Mouse (Mus musculus) midbrain, embryonic 11.5 days (tissue): ENCODE data around the gene Stkld1. TPM values are rescaled to one million over a fixed set of nuclear protein-coding genes. Genes with fewer than 3 reads are reported as not detected.

ENCODE experiments used
- ATAC-seq: fragments of 200-750 bp; cut with Nextera tagmentation; 2 replicates; pipeline ENCODE4 v1.8.0; 2017; ENCODE audit warnings: moderate TSS enrichment, moderate library complexity; ENCODE audit not compliant: low FRiP score
- DNase-seq: peaks from one replicate; pipeline ENCODE4 v3.0.0; 2015; ENCODE audit warnings: low spot score; ENCODE audit errors: missing footprints
- H3K27ac ChIP-seq: fragments of 300-500 bp; sonication (generic); 2 replicates; pipeline ENCODE4 v1.5.1; 2014; ENCODE audit warnings: low read depth, low read length
- H3K27me3 ChIP-seq: fragments of 300-500 bp; sonication (generic); 2 replicates; pipeline ENCODE4 v1.6.1; 2014; ENCODE audit warnings: mild to moderate bottlenecking, low read length, moderate library complexity, mixed read lengths; ENCODE audit not compliant: control insufficient read depth, insufficient read depth
- H3K36me3 ChIP-seq: fragments of 300-500 bp; sonication (generic); 2 replicates; pipeline ENCODE4 v1.6.1; 2014; ENCODE audit warnings: mild to moderate bottlenecking, low read length, moderate library complexity, mixed read lengths; ENCODE audit not compliant: control insufficient read depth, insufficient read depth
- H3K4me1 ChIP-seq: fragments of 300-500 bp; sonication (generic); 2 replicates; pipeline ENCODE4 v1.6.1; 2014; ENCODE audit warnings: low read length; ENCODE audit not compliant: control insufficient read depth, insufficient read depth
- H3K4me2 ChIP-seq: fragments of 300-500 bp; sonication (generic); 2 replicates; pipeline ENCODE4 v1.6.1; 2014; ENCODE audit warnings: mild to moderate bottlenecking, moderate library complexity
- H3K4me3 ChIP-seq: fragments of 300-500 bp; sonication (generic); 2 replicates; pipeline ENCODE4 v1.5.1; 2014; ENCODE audit warnings: low read depth, low read length
- H3K9ac ChIP-seq: fragments of 300-500 bp; sonication (generic); 2 replicates; pipeline ENCODE4 v1.6.1; 2014; ENCODE audit warnings: low read length
- H3K9me3 ChIP-seq: fragments of 300-500 bp; sonication (generic); 2 replicates; pipeline ENCODE4 v1.6.1; 2016; ENCODE audit warnings: low read length; ENCODE audit not compliant: control insufficient read depth
- WGBS: fragments of 180-500 bp; shearing (Covaris S2); extraction: QIAGEN DNeasy Blood & Tissue Kit; methylation state at CpG from one replicate; pipeline ENCODE4 v1.1.7; 2014; 5-methylcytosine and 5-hydroxymethylcytosine counted together
- polyA plus RNA-seq: library from polyadenylated mRNA; unstranded; fragments of >200 nt; fragmentation: Nextera tagmentation; extraction: Ambion mirVana; gene quantifications from 2 replicates; pipeline ENCODE4 v1.2.1, GENCODE M21; 2014

Stkld1 gene
- polyA plus RNA-seq, 1 experiment from 2014 or later = not detected

- peaks cover 36% of the 10 kb centered on the region for H3K4me1 ChIP-seq
- H3K36me3 ChIP-seq = peaks cover 20% of the 10 kb centered on the region
- no peak overlapping the region for H3K4me2 ChIP-seq
- no peak overlapping the region for H3K9ac ChIP-seq
- H3K9me3 ChIP-seq = no peaks in the 10 kb centered on the region
- DNase-seq (no peak), ATAC-seq (no peak)
- H3K4me3 ChIP-seq = 0 out of 2 replicates have a peak overlapping the region, but pooled peaks have one; percentile 3
- H3K27ac ChIP-seq = no peak overlapping the region
- H3K27me3 ChIP-seq = no peaks in the 10 kb centered on the region
- WGBS = 85% methylated on average over 17 of the region's 17 CpGs
These were observed 20.3 kb upstream of the Stkld1 start for GRCm38 (mm10) chr2:26913416-26914147.

- H3K4me1 ChIP-seq = peaks cover 29% of the 10 kb centered on the region
These were observed 19.5 kb upstream of the Stkld1 start for GRCm38 (mm10) chr2:26914148-26914941.

GRCm38 (mm10) chr2:26915927-26916728, 17.7 kb upstream of the Stkld1 start, which contains the start of the genes Surf2 and Surf1:
Gene Surf2 (plus strand): TSS chr2:26916367.
Gene Surf1 (minus strand): TSS chr2:26916530.
- Histone ChIP-seq H3K4me3 (peak within 1 kb of the TSS; percentile 72), H3K36me3 (peaks cover 36% of the 10 kb centered on the region), H3K27ac (0 out of 2 replicates have a peak within 1 kb of the TSS, but pooled peaks have one; percentile 5), H3K4me1 (peaks cover 29% of the 10 kb centered on the region), H3K27me3 (no peaks in the 10 kb centered on the region), H3K9ac (peak within 1 kb of the TSS; percentile 79), H3K4me2 (peak within 1 kb of the TSS; percentile 98), H3K9me3 (no peaks in the 10 kb centered on the region)
- 2% methylated on average over 47 of the region's 47 CpGs for WGBS
- ATAC-seq (peak; percentile 75), DNase-seq (peak; percentile 95)

More at GRCm38 (mm10) chr2:26914148-26914941, 19.5 kb upstream of the Stkld1 start:
- ATAC-seq (no peak), DNase-seq (no peak)
- Histone ChIP-seq H3K9me3 (no peaks in the 10 kb centered on the region), H3K27me3 (no peaks in the 10 kb centered on the region), H3K4me3 (no peak overlapping the region), H3K4me2 (no peak overlapping the region), H3K36me3 (peaks cover 26% of the 10 kb centered on the region), H3K9ac (no peak overlapping the region), H3K27ac (no peak overlapping the region)
- WGBS = 65% methylated on average over 8 of the region's 8 CpGs

- Histone ChIP-seq H3K9me3 (no peaks in the 10 kb centered on the region), H3K27me3 (no peaks in the 10 kb centered on the region), H3K4me1 (peaks cover 27% of the 10 kb centered on the region), H3K4me3 (peak overlapping the region; percentile 72), H3K9ac (peak overlapping the region; percentile 79), H3K27ac (no peak overlapping the region), H3K36me3 (peaks cover 40% of the 10 kb centered on the region), H3K4me2 (peak overlapping the region; percentile 98)
- ATAC-seq (peak; percentile 23; the same call in 1 of the 2 replicates), DNase-seq (no peak)
- WGBS = 2% methylated on average over 13 of the region's 13 CpGs
These were observed 17.1 kb upstream of the Stkld1 start for GRCm38 (mm10) chr2:26916738-26917137.

- Histone ChIP-seq H3K9ac (no peak overlapping the region), H3K4me1 (peaks cover 18% of the 10 kb centered on the region), H3K27ac (no peak overlapping the region), H3K36me3 (peaks cover 35% of the 10 kb centered on the region), H3K4me3 (no peak overlapping the region), H3K9me3 (no peaks in the 10 kb centered on the region), H3K4me2 (no peak overlapping the region), H3K27me3 (no peaks in the 10 kb centered on the region)
- WGBS = 92% methylated on average over 3 of the region's 3 CpGs
- DNase-seq (no peak), ATAC-seq (no peak)
These were observed 14.2 kb upstream of the Stkld1 start for GRCm38 (mm10) chr2:26919684-26920083.

- WGBS = 83% methylated on average over 6 of the region's 6 CpGs
- H3K36me3 ChIP-seq = peaks cover 41% of the 10 kb centered on the region
These were observed 13.5 kb upstream of the Stkld1 start for GRCm38 (mm10) chr2:26920190-26920855.

GRCm38 (mm10) chr2:26921784-26922183, 12.1 kb upstream of the Stkld1 start:
- WGBS = 91% methylated on average over 9 of the region's 9 CpGs

More at GRCm38 (mm10) chr2:26920190-26920855, 13.5 kb upstream of the Stkld1 start:
- no peaks in the 10 kb centered on the region for H3K9me3 ChIP-seq
- peaks cover 16% of the 10 kb centered on the region for H3K4me1 ChIP-seq
- no peak overlapping the region for H3K9ac ChIP-seq
- H3K27ac ChIP-seq = no peak overlapping the region
- no peak overlapping the region for H3K4me3 ChIP-seq
- ATAC-seq (no peak), DNase-seq (no peak)
- H3K27me3 ChIP-seq = no peaks in the 10 kb centered on the region
- no peak overlapping the region for H3K4me2 ChIP-seq

GRCm38 (mm10) chr2:26927745-26928476, 5.9 kb upstream of the Stkld1 start:
- H3K36me3 ChIP-seq = peaks cover 28% of the 10 kb centered on the region
- no peak overlapping the region for H3K4me3 ChIP-seq
- H3K9me3 ChIP-seq = no peaks in the 10 kb centered on the region
- no peak overlapping the region for H3K4me2 ChIP-seq
- no peak overlapping the region for H3K27ac ChIP-seq
- no peak for ATAC-seq
- H3K4me1 ChIP-seq = peaks cover 8% of the 10 kb centered on the region
- H3K27me3 ChIP-seq = no peaks in the 10 kb centered on the region
- 93% methylated on average over 6 of the region's 6 CpGs for WGBS
- no peak for DNase-seq
- H3K9ac ChIP-seq = no peak overlapping the region; the same call in 1 of the 2 replicates

More at GRCm38 (mm10) chr2:26921784-26922183, 12.1 kb upstream of the Stkld1 start:
- H3K4me1 ChIP-seq = peaks cover 8% of the 10 kb centered on the region
- H3K36me3 ChIP-seq = peaks cover 49% of the 10 kb centered on the region
- no peaks in the 10 kb centered on the region for H3K27me3 ChIP-seq
- H3K27ac ChIP-seq = no peak overlapping the region
- ATAC-seq (no peak), DNase-seq (no peak)
- H3K4me2 ChIP-seq = no peak overlapping the region
- no peak overlapping the region for H3K9ac ChIP-seq
- H3K9me3 ChIP-seq = no peaks in the 10 kb centered on the region
- H3K4me3 ChIP-seq = no peak overlapping the region
